Mouse (Mus musculus) liver, adult 2 months (tissue): Measurements from ENCODE around the gene Gm49661. TPM values are rescaled to one million over a fixed set of nuclear protein-coding genes. Genes with fewer than 3 reads are reported as not detected.

ENCODE experiments used
- DNase-seq: peaks from one replicate; pipeline ENCODE4 v3.0.0-alpha.2; 2011; ENCODE audit warnings: low read depth, low spot score; ENCODE audit errors: extremely low read depth
- H3K27ac ChIP-seq: fragments of 200-500 bp; replicated peaks from 2 replicates; pipeline ENCODE4 v1.5.1; 2012; ENCODE audit warnings: low read depth, mild to moderate bottlenecking, control low read depth, inconsistent platforms, low read length; ENCODE audit not compliant: insufficient read depth
- H3K27me3 ChIP-seq: fragments of 200-500 bp; 2 replicates; pipeline ENCODE4 v1.6.1; 2012; ENCODE audit warnings: mild to moderate bottlenecking, moderate library complexity, low read length, inconsistent platforms; ENCODE audit not compliant: control insufficient read depth, insufficient read depth
- H3K36me3 ChIP-seq: fragments of 200-500 bp; 2 replicates; pipeline ENCODE4 v1.6.1; 2012; ENCODE audit warnings: low read length, inconsistent platforms; ENCODE audit not compliant: control insufficient read depth, insufficient read depth
- H3K4me1 ChIP-seq: fragments of 200-500 bp; 2 replicates; pipeline ENCODE4 v1.6.1; 2011; ENCODE audit warnings: low read length; ENCODE audit not compliant: control insufficient read depth, insufficient read depth
- H3K4me3 ChIP-seq: fragments of 200-500 bp; 2 replicates; pipeline ENCODE4 v1.5.1; 2011; ENCODE audit warnings: low read depth, mild to moderate bottlenecking, control low read depth, low read length, moderate library complexity; ENCODE audit not compliant: insufficient read depth
- H3K79me2 ChIP-seq: fragments of 200-500 bp; 2 replicates; pipeline ENCODE4 v1.6.1; 2012; ENCODE audit warnings: inconsistent platforms, mild to moderate bottlenecking, low read length, moderate library complexity; ENCODE audit not compliant: control insufficient read depth, insufficient read depth
- H3K9ac ChIP-seq: fragments of 200-500 bp; 2 replicates; pipeline ENCODE4 v1.6.1; 2012; ENCODE audit warnings: low read depth, mild to moderate bottlenecking, control low read depth, inconsistent platforms, low read length
- CTCF ChIP-seq: fragments of 200-500 bp; IDR thresholded peaks from 2 replicates; pipeline ENCODE4 v1.5.1; 2011; ENCODE audit warnings: low read depth, low read length, control low read depth
- POLR2A ChIP-seq: fragments of 200-500 bp; IDR thresholded peaks from 2 replicates; pipeline ENCODE4 v1.6.1; 2011; ENCODE audit warnings: low read length, control low read depth; ENCODE audit not compliant: insufficient read depth; ENCODE audit errors: extremely low read depth
- WGBS: fragments of 180-500 bp; shearing (Covaris S2); methylation state at CpG from one replicate; pipeline ENCODE4 v1.1.7; 2018; 5-methylcytosine and 5-hydroxymethylcytosine counted together
- polyA plus RNA-seq: library from polyadenylated mRNA; depleted of rRNA; stranded (reverse); fragments of >200 nt; gene quantifications from 2 replicates; pipeline ENCODE4 v1.2.3, GENCODE M21; 2012
- total RNA-seq: library from RNA; depleted of rRNA; stranded (reverse); fragments of >200 nt; gene quantifications from 2 replicates; pipeline ENCODE4 v1.2.3, GENCODE M21; 2014

Gene Gm49661
- total and polyA plus RNA-seq, 2 experiments: 1.0 TPM; not detected in 1

DNA sequence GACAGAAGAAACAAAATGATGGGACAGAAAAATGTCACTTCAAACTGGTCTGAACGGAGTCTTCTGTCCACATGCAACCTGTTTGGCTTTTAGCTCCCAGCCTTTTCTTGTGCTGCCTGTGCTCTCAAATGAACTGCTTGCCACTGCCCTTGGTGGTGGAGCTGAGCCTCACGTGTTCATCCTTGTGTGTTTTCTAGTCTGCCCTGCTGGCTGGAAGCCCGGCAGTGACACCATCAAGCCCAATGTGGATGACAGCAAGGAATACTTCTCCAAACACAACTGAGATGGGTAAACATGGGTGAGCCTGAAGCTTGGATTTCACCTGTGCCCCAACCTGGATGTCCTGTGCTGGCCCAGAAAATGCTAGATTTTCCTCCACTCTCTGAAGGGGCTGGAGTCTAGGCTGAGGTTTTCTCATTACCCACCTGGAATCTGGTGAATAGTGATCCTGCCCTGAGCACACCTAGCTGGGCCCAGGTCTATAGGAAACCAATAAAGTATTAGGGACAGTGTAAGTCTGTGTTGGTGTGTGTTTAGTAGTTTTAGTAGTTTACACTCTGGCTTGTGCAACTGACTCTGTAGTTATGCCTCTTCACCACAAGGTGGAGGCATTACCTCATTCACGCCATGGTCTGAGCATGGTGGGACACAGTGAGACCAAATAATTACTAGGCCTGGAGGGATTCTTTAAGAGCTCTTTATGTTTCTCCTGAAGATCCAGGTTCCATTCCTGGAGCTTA is 4.7 kb upstream of the Gm49661 start:
- Histone ChIP-seq H3K9ac (no peak overlapping the region), H3K4me1 (peaks cover 22% of the 10 kb centered on the region), H3K79me2 (peaks cover 10% of the 10 kb centered on the region; the same call in 1 of the 2 replicates), H3K4me3 (no peak overlapping the region), H3K27me3 (no peaks in the 10 kb centered on the region), H3K36me3 (peaks cover 3% of the 10 kb centered on the region), H3K27ac (peak overlapping the region; percentile 61)
- WGBS: 26% methylated on average over 4 of the region's 4 CpGs
- DNase-seq: peak; percentile 96
- peak; percentile 61; the same call in 1 of the 2 replicates for TF ChIP-seq CTCF
- no peak for TF ChIP-seq POLR2A

DNA sequence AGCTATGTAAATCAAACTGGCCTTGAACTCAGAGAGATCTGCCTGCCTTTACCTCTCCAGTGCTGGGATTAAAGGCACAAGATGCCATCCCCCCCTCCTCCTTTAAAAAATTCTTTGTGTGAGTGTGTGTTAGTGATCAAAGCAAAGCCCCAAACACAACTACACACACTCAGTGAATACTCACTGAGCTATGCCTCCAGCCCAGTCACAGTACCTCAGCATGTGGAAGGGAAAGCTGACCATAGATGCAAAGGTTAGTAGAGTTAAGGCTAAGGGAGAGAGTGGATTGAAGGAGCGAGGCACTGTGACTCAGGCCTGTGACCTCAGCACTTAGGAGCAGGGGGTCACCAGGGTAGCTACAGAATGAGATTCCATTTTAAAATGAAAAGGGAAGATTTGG is 3.8 kb upstream of the Gm49661 start:
- Histone ChIP-seq H3K27ac (peak overlapping the region; percentile 51), H3K79me2 (peaks cover 8% of the 10 kb centered on the region; the same call in 1 of the 2 replicates), H3K9ac (no peak overlapping the region), H3K4me1 (peaks cover 26% of the 10 kb centered on the region), H3K36me3 (peaks cover 3% of the 10 kb centered on the region), H3K4me3 (no peak overlapping the region), H3K27me3 (no peaks in the 10 kb centered on the region)
- no peak for DNase-seq
- TF ChIP-seq POLR2A (no peak), CTCF (no peak)
- WGBS: 88% methylated on average over 1 of the region's 1 CpGs

DNA sequence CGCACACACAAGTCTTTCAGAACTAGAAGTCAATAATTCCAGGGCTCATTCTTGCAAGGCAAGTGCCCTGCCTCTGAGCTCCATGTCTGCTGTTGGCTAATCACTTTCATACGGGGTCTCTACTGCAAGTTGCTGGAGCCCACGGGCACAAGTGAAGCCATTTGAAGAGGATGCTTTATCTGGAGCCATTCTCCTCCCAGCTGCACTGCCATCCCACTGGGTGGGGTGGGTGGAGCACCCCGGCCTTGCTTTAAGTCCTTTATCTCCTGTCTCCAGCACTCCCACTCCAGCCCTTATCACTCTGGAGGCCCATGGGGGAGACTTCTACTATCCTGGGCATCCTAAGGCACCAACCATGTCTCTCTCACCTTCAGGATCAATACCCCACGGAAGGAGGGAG is 1.7 kb upstream of the Gm49661 start:
- Histone ChIP-seq H3K27me3 (no peaks in the 10 kb centered on the region), H3K9ac (no peak overlapping the region), H3K79me2 (no peaks in the 10 kb centered on the region), H3K36me3 (peaks cover 3% of the 10 kb centered on the region), H3K27ac (no peak overlapping the region), H3K4me1 (peaks cover 26% of the 10 kb centered on the region), H3K4me3 (no peak overlapping the region)
- no peak for DNase-seq
- WGBS: 80% methylated on average over 5 of the region's 5 CpGs
- TF ChIP-seq CTCF (no peak), POLR2A (no peak)

DNA sequence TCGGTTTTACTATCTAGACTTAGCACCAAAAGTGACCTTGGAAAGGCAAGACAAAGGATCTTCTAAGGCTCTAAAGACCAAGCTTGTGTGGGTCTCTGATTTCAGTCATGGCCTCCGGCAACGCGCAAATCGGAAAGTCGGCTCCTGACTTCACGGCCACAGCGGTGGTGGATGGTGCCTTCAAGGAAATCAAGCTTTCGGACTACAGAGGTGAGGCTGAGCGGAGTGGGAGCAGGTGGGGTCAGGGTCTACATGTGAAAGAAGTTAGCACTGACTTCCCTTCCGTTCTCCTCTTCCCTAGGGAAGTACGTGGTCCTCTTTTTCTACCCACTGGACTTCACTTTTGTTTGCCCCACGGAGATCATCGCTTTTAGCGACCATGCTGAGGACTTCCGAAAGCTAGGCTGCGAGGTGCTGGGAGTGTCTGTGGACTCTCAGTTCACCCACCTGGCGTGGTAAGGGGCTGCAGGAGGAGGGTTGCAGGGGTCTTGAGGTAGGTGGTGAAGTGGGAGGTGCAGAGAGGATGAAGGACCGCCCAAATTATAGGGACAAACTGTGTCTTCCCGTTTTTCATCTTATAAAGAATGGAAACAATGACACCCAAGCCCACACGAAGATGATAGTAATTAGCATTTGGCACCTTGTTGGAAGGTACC is 1.0 kb upstream of the Gm49661 start:
- WGBS: 25% methylated on average over 21 of the region's 21 CpGs
- no peak for TF ChIP-seq CTCF
- no peak for TF ChIP-seq POLR2A
- Histone ChIP-seq H3K9ac (peak overlapping the region; percentile 62), H3K79me2 (no peaks in the 10 kb centered on the region), H3K4me1 (peaks cover 24% of the 10 kb centered on the region), H3K27me3 (no peaks in the 10 kb centered on the region), H3K36me3 (peaks cover 3% of the 10 kb centered on the region), H3K4me3 (peak overlapping the region; percentile 68), H3K27ac (no peak overlapping the region)
- DNase-seq: no peak

DNA sequence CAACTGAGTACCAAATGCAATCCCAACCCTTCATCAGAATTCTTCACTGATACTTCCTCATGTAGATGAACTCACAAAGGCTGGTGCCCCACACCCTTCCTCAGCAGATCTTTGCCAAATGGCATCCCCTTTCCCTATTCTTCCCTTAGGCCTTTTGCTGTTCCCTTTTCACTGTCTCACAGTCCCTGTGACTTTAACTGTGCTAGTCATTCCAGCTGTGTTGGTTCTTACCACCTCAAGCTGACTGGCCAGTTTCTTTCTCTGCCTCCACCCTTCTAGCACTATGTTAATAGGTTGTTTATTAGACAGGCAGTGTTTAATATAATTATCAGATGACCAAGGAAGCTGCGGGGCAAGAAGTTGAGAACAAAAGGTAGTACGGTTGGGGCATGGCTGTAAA is 583 bp downstream of the Gm49661 start:
- peaks cover 18% of the 10 kb centered on the region for H3K4me1 ChIP-seq
- DNase-seq: peak; percentile 35
- TF ChIP-seq POLR2A (no peak), CTCF (no peak)
- no peaks in the 10 kb centered on the region for H3K79me2 ChIP-seq
- 18% methylated on average over 2 of the region's 2 CpGs for WGBS
- H3K36me3 ChIP-seq: peaks cover 3% of the 10 kb centered on the region
- H3K4me3 ChIP-seq: no peak overlapping the region; the same call in 1 of the 2 replicates
- no peaks in the 10 kb centered on the region for H3K27me3 ChIP-seq
- H3K27ac ChIP-seq: peak overlapping the region; percentile 79
- H3K9ac ChIP-seq: peak overlapping the region; percentile 21; the same call in 1 of the 2 replicates
